Mouse (Mus musculus): ENCODE measurements around the gene Tnfrsf11a. TPM values are rescaled to one million over a fixed set of nuclear protein-coding genes. Genes with fewer than 3 reads are reported as not detected.

The Tnfrsf11a gene
- polyA plus RNA-seq, 1 experiment from 2014 or later, result 2.6 TPM

Other genes with a start within 250 kb of the Tnfrsf11a start
- gene Pign, start 117.0 kb upstream of the Tnfrsf11a start, polyA plus RNA-seq (2014; fragmentation: Nextera tagmentation; extraction: Ambion mirVana), result 24.0 and 29.0 TPM in 2 replicates
- gene Relch, start 116.9 kb upstream of the Tnfrsf11a start, polyA plus RNA-seq (2014; fragmentation: Nextera tagmentation; extraction: Ambion mirVana), result 32.4 and 35.1 TPM in 2 replicates
- gene Zcchc2, start 209.7 kb downstream of the Tnfrsf11a start, polyA plus RNA-seq (2014; fragmentation: Nextera tagmentation; extraction: Ambion mirVana), result 3.1 and 3.8 TPM in 2 replicates